Mouse (Mus musculus) lung, embryonic 15.5 days (tissue): ENCODE results near the gene AL732309.1. TPM values are rescaled to one million over a fixed set of nuclear protein-coding genes. Genes with fewer than 3 reads are reported as not detected.

Source experiments
- ATAC-seq: fragments of 200-750 bp; cut with Nextera tagmentation; 2 replicates; pipeline ENCODE4 v1.8.0; 2017; ENCODE audit warnings: moderate number of reproducible peaks, borderline replicate concordance; ENCODE audit not compliant: low FRiP score, low TSS enrichment; ENCODE audit errors: extremely low read depth
- H3K27ac ChIP-seq: fragments of 300-500 bp; sonication (generic); 2 replicates; pipeline ENCODE4 v1.5.1; 2015; ENCODE audit warnings: moderate library complexity, mild to moderate bottlenecking, inconsistent platforms
- H3K27me3 ChIP-seq: fragments of 300-500 bp; sonication (generic); 2 replicates; pipeline ENCODE4 v1.6.1; 2015; ENCODE audit warnings: inconsistent platforms
- H3K36me3 ChIP-seq: fragments of 300-500 bp; sonication (generic); 2 replicates; pipeline ENCODE4 v1.6.1; 2015; ENCODE audit warnings: inconsistent platforms
- H3K4me1 ChIP-seq: fragments of 300-500 bp; sonication (generic); 2 replicates; pipeline ENCODE4 v1.6.1; 2015; ENCODE audit warnings: inconsistent platforms
- H3K4me2 ChIP-seq: fragments of 300-500 bp; sonication (generic); 2 replicates; pipeline ENCODE4 v1.6.1; 2015; ENCODE audit warnings: inconsistent platforms, mild to moderate bottlenecking, moderate library complexity
- H3K4me3 ChIP-seq: fragments of 300-500 bp; sonication (generic); 2 replicates; pipeline ENCODE4 v1.5.1; 2015; ENCODE audit warnings: mild to moderate bottlenecking, inconsistent platforms
- H3K9ac ChIP-seq: fragments of 300-500 bp; sonication (generic); 2 replicates; pipeline ENCODE4 v1.6.1; 2015; ENCODE audit warnings: inconsistent platforms
- H3K9me3 ChIP-seq: fragments of 300-500 bp; sonication (generic); 2 replicates; pipeline ENCODE4 v1.6.1; 2016; ENCODE audit warnings: inconsistent platforms
- WGBS: fragments of 180-500 bp; shearing (Covaris S2); methylation state at CpG from one replicate; pipeline ENCODE4 v1.1.7; 2015; 5-methylcytosine and 5-hydroxymethylcytosine counted together
- polyA plus RNA-seq: library from polyadenylated mRNA; unstranded; fragments of >200 nt; fragmentation: Nextera tagmentation; extraction: Ambion mirVana; gene quantifications from 2 replicates; pipeline ENCODE4 v1.2.1, GENCODE M21; 2015

AL732309.1 gene
- polyA plus RNA-seq, result 3.5 and 5.0 TPM in 2 replicates

GRCm38 (mm10) chr2:25246183-25247072 is at the start of gene AL732309.1:
TSS of gene AL732309.1 (minus strand) at chr2:25246863.
- WGBS, result 77% methylated on average over 10 of the region's 10 CpGs

GRCm38 (mm10) chr2:25293706-25294105 is 47.0 kb upstream of the AL732309.1 start:
- peaks cover 77% of the 10 kb centered on the region for H3K27me3 ChIP-seq
- ATAC-seq, result no peak
- H3K4me3 ChIP-seq, result no peak overlapping the region
- WGBS, result 72% methylated on average over 9 of the region's 9 CpGs
- no peaks in the 10 kb centered on the region for H3K36me3 ChIP-seq
- no peak overlapping the region for H3K9ac ChIP-seq
- H3K9me3 ChIP-seq, result no peaks in the 10 kb centered on the region
- no peak overlapping the region for H3K27ac ChIP-seq
- no peak overlapping the region for H3K4me2 ChIP-seq
- peaks cover 24% of the 10 kb centered on the region for H3K4me1 ChIP-seq

More at GRCm38 (mm10) chr2:25246183-25247072, at the start of gene AL732309.1:
- Histone ChIP-seq H3K36me3 (peaks cover 31% of the 10 kb centered on the region; the same call in 1 of the 2 replicates), H3K9me3 (no peaks in the 10 kb centered on the region), H3K4me2 (no peak within 1 kb of the TSS), H3K9ac (no peak within 1 kb of the TSS), H3K4me3 (no peak within 1 kb of the TSS), H3K27ac (no peak within 1 kb of the TSS), H3K27me3 (peaks cover 21% of the 10 kb centered on the region), H3K4me1 (peaks cover 15% of the 10 kb centered on the region)
- no peak for ATAC-seq

- H3K27me3 ChIP-seq, result peaks cover 86% of the 10 kb centered on the region
- no peaks in the 10 kb centered on the region for H3K36me3 ChIP-seq
- no peak overlapping the region for H3K4me3 ChIP-seq
- 5% methylated on average over 1 of the region's 1 CpGs for WGBS
- peaks cover 29% of the 10 kb centered on the region for H3K4me1 ChIP-seq
- ATAC-seq, result no peak
- no peak overlapping the region for H3K27ac ChIP-seq
- H3K9me3 ChIP-seq, result no peaks in the 10 kb centered on the region
- H3K4me2 ChIP-seq, result peak overlapping the region; percentile 61
- no peak overlapping the region for H3K9ac ChIP-seq
These were observed 46.2 kb upstream of the AL732309.1 start for GRCm38 (mm10) chr2:25292856-25293255.

- H3K9ac ChIP-seq, result no peak overlapping the region
- WGBS, result 4% methylated on average over 40 of the region's 43 CpGs
- no peaks in the 10 kb centered on the region for H3K9me3 ChIP-seq
- H3K27ac ChIP-seq, result no peak overlapping the region
- peak overlapping the region; percentile 61 for H3K4me2 ChIP-seq
- peak; percentile 15; the same call in 1 of the 2 replicates for ATAC-seq
- H3K4me3 ChIP-seq, result peak overlapping the region; percentile 35
- H3K27me3 ChIP-seq, result peaks cover 82% of the 10 kb centered on the region
- H3K4me1 ChIP-seq, result peaks cover 37% of the 10 kb centered on the region
- no peaks in the 10 kb centered on the region for H3K36me3 ChIP-seq
These were observed 45.4 kb upstream of the AL732309.1 start for GRCm38 (mm10) chr2:25292054-25292544.

DNA sequence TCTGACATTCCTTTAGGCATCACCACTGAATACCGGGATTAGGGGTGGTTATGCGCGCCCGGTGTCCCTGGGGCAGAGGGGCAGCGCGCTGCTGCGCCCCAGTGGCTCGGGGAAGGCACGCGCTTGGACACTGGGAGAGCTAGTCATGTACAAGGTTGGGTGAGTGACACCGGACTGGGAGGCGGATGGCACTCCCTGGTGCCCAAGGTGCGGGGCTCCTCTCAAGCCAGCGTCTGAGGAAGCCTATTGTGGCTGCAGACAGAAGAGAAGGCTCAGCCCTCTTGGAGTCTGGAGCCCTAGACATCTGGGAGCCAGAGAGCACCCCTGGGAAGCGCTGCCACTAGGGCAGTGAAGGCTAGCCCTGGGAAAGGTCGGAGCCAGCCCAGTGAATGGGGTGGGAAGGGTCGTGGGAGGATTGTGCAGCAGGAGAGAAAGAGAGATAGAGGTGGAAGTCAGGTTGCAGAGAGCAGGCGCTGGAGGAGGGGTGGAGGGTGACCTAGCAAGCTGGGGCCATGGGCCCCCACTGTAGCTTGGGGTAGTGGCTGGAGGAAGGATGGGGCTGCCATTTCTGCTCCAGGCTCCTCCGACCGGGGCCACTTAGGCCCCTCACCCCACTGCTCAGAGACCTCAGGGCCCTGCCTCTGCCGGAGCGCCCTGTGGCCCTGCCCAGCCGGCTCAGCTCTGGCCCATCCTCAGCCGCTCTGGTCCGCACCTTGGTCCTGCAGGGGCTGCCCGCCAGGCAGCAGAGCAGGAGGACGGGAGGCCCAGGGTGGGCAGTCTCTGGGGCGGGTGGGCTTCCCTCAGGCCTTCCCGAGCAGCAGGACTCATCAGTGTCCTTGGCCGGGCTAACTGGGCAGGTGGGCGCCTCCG is 44.8 kb upstream of the AL732309.1 start:
- Histone ChIP-seq H3K4me2 (peak overlapping the region; percentile 61), H3K9ac (no peak overlapping the region; the same call in 1 of the 2 replicates), H3K27ac (no peak overlapping the region), H3K9me3 (no peaks in the 10 kb centered on the region), H3K36me3 (no peaks in the 10 kb centered on the region), H3K4me1 (peaks cover 44% of the 10 kb centered on the region), H3K4me3 (peak overlapping the region; percentile 35; the same call in 1 of the 2 replicates), H3K27me3 (peaks cover 77% of the 10 kb centered on the region)
- no peak for ATAC-seq
- 7% methylated on average over 32 of the region's 32 CpGs for WGBS

GRCm38 (mm10) chr2:25290816-25291130 is 44.1 kb upstream of the AL732309.1 start:
- H3K9ac ChIP-seq, result no peak overlapping the region
- peak overlapping the region; percentile 38 for H3K4me2 ChIP-seq
- no peaks in the 10 kb centered on the region for H3K9me3 ChIP-seq
- H3K27me3 ChIP-seq, result peaks cover 71% of the 10 kb centered on the region
- no peak overlapping the region for H3K27ac ChIP-seq
- WGBS, result 4% methylated on average over 18 of the region's 18 CpGs
- peaks cover 3% of the 10 kb centered on the region; the same call in 1 of the 2 replicates for H3K36me3 ChIP-seq
- peak overlapping the region; percentile 35; the same call in 1 of the 2 replicates for H3K4me3 ChIP-seq
- no peak for ATAC-seq
- peaks cover 50% of the 10 kb centered on the region for H3K4me1 ChIP-seq

DNA sequence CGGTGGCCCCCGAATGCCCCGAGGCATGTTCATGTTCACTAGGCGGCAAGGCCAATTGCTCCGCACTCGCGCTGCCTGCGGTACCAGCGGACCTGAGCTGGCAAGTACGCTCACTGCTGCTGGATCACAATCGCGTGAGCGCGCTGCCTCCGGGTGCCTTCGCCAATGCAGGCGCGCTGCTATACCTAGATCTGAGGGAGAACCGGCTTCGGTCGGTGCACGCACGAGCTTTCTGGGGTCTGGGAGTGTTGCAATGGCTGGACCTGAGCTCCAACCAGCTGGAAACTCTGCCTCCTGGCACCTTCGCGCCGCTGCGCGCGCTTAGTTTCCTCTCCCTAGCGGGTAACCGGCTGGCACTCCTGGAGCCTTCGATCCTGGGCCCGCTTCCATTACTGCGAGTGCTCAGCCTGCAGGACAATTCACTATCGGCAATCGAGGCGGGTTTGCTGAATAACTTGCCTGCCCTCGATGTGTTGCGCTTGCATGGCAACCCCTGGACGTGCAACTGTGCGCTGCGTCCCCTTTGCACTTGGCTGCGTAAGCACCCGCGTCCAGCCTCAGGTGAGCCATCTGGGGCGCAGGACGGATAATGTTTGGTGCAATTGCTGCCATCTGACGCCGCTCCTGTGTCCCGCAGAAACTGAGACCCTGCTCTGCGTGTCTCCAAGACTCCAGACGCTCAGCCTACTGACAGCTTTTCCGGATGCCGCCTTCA is 43.6 kb upstream of the AL732309.1 start:
- Histone ChIP-seq H3K27ac (no peak overlapping the region), H3K4me2 (peak overlapping the region; percentile 38), H3K9me3 (no peaks in the 10 kb centered on the region), H3K4me3 (peak overlapping the region; percentile 35), H3K9ac (no peak overlapping the region), H3K27me3 (peaks cover 66% of the 10 kb centered on the region), H3K4me1 (peaks cover 52% of the 10 kb centered on the region), H3K36me3 (peaks cover 5% of the 10 kb centered on the region)
- 2% methylated on average over 54 of the region's 54 CpGs for WGBS
- ATAC-seq, result no peak

- WGBS, result 8% methylated on average over 11 of the region's 11 CpGs
- no peak for ATAC-seq
These were observed 43.0 kb upstream of the AL732309.1 start, which contains the start of gene Lrrc26 for GRCm38 (mm10) chr2:25289651-25290050. TSS of gene Lrrc26 (plus strand) at chr2:25289915.

DNA sequence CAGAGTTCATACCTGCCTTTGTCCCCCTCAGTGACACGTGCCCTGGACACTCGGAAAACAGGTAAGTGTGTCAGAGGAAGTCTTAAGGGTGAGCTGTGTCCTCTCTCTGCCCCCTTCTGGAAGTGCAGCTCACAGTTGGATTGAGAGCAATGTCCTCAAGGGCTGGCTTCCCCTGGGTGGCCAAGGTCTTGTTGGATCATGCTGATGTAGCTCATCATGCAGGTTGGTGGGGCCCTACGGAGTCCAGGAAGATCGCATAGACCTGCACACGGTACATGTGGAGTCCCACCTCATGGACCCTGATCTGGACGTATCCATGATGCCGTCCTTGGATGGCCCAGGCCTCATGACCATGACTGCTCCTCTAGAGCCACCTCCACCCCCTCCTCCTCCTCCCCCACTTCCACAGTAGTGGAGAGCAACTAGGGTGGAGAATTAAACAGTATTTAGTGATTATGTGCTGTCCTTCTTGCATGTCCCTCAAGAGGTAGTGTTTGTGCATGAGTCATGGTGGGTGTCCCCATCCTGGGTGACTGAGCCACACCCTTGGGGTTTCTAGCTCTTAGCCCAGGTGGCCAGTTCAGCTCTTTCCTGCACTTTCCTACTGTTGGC is 42.2 kb upstream of the AL732309.1 start:
- WGBS, result 80% methylated on average over 7 of the region's 7 CpGs
- Histone ChIP-seq H3K4me2 (no peak overlapping the region), H3K27me3 (peaks cover 61% of the 10 kb centered on the region), H3K36me3 (peaks cover 20% of the 10 kb centered on the region), H3K9ac (no peak overlapping the region), H3K27ac (no peak overlapping the region), H3K4me3 (no peak overlapping the region), H3K4me1 (peaks cover 52% of the 10 kb centered on the region), H3K9me3 (no peaks in the 10 kb centered on the region)
- ATAC-seq, result no peak

More at GRCm38 (mm10) chr2:25289651-25290050, 43.0 kb upstream of the AL732309.1 start, which contains the start of gene Lrrc26:
- H3K4me3 ChIP-seq, result peak within 1 kb of the TSS; percentile 35
- no peaks in the 10 kb centered on the region for H3K9me3 ChIP-seq
- H3K9ac ChIP-seq, result no peak within 1 kb of the TSS
- peaks cover 12% of the 10 kb centered on the region for H3K36me3 ChIP-seq
- peaks cover 65% of the 10 kb centered on the region for H3K27me3 ChIP-seq
- peaks cover 52% of the 10 kb centered on the region for H3K4me1 ChIP-seq
- no peak within 1 kb of the TSS for H3K27ac ChIP-seq
- H3K4me2 ChIP-seq, result peak within 1 kb of the TSS; percentile 38

- no peak within 1 kb of the TSS for H3K9ac ChIP-seq
- no peak within 1 kb of the TSS for H3K4me3 ChIP-seq
- peak within 1 kb of the TSS; percentile 27; the same call in 1 of the 2 replicates for H3K4me2 ChIP-seq
- H3K36me3 ChIP-seq, result peaks cover 27% of the 10 kb centered on the region
- H3K27me3 ChIP-seq, result peaks cover 53% of the 10 kb centered on the region
- peak within 1 kb of the TSS; percentile 79 for H3K27ac ChIP-seq
- H3K4me1 ChIP-seq, result peaks cover 52% of the 10 kb centered on the region
- H3K9me3 ChIP-seq, result no peaks in the 10 kb centered on the region
- 78% methylated on average over 6 of the region's 6 CpGs for WGBS
- no peak for ATAC-seq
These were observed 41.4 kb upstream of the AL732309.1 start, which contains the start of gene Tmem210 for GRCm38 (mm10) chr2:25287927-25288649. TSS of gene Tmem210 (plus strand) at chr2:25288145.
